Mouse (Mus musculus) cerebellum, adult 11 months (tissue): ENCODE results near the gene Umad1.

Experiments used
- DNase-seq: peaks from one replicate; pipeline ENCODE4 v3.0.0; 2022

The Umad1 gene

GRCm38 (mm10) chr6:8420187-8420503 lies 161.1 kb downstream of the Umad1 start:
- DNase-seq = no peak

GRCm38 (mm10) chr6:8421421-8421820 lies 162.3 kb downstream of the Umad1 start:
- DNase-seq = no peak

DNA sequence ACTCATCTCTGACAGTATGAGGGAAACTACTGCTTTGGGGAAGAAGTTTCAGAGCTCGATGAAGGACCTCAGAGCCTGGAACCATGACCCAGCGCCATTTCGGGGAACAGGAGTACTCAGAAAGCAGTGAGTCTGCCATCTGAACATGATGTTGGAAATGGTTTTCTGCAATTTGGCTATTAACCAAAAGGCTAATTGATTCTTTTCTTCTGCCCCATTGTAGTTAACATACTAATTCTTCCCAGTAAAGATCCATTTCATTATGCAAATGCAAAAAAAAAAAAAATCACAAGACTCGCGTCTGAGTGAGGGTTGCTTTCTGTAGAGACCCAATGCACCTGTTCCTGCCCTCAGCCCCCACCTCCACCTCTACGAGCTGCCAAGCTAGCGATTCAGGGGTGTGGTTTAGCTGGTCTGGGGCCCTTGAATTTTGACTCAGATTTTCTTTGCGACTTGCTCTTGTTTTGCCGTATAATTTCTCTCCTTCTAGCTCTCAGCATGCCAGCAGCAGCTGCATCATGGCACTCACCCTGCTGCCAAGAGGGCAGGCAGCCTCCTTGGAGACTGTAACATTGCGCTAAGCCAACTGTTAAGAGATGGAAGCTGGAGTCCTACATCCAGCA lies 163.0 kb downstream of the Umad1 start:
- peak; percentile 25 for DNase-seq

- DNase-seq = no peak
Measured at GRCm38 (mm10) chr6:8423142-8423541, 164.1 kb downstream of the Umad1 start.

GRCm38 (mm10) chr6:8427692-8428091 lies 168.6 kb downstream of the Umad1 start:
- DNase-seq = no peak

DNA sequence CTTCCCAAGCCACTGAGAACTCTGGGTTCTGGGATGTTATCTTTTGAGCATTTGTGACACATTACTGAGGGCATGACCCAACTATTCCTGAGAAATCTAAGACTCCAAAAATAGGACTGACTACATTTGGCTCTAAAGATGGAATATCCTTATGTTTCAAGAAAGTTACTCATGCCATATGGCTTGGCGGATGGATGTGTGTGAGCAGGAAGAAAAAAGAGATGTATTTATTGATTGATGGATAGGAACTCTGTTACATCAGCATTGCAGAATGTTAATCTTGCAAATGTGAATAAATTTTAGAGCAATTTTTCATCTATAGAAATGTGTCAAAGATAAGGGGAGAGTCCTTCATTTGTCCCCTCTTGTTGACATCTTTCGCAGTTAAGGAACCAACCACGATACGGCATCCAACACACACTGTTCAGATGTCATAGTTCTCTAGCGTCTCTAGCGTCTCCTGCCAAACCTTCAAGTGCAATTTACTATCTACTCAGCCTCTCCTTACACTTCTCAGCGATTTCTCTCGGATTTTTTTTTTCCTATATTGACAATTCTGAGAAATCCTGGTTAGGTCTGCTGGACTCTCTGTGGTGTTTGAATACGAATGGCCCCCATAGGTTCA lies 171.6 kb downstream of the Umad1 start:
- no peak for DNase-seq

- no peak for DNase-seq
Measured at GRCm38 (mm10) chr6:8433179-8433578, 174.1 kb downstream of the Umad1 start.

GRCm38 (mm10) chr6:8437937-8438336 lies 178.8 kb downstream of the Umad1 start:
- no peak for DNase-seq

DNA sequence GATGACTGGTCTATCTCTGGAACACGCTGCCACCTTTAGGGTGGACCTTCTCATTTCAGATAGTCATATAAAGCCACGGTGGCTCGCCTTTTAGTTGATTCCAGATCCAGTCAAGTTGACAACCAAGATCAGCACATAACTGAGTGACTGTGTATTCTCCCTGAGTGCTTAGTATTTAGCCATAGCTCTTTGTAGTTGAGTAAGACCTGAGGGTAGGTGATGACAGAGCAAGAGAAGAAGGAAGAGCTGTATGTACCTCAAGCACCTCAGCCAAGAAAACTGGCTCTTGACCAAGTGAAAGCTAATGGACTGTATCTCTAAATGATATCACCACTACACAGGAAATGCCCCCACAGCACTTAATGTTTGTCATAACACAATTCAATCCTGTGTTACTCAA lies 182.7 kb downstream of the Umad1 start:
- no peak for DNase-seq

- DNase-seq = no peak
Measured at GRCm38 (mm10) chr6:8446786-8447185, 187.7 kb downstream of the Umad1 start.

DNA sequence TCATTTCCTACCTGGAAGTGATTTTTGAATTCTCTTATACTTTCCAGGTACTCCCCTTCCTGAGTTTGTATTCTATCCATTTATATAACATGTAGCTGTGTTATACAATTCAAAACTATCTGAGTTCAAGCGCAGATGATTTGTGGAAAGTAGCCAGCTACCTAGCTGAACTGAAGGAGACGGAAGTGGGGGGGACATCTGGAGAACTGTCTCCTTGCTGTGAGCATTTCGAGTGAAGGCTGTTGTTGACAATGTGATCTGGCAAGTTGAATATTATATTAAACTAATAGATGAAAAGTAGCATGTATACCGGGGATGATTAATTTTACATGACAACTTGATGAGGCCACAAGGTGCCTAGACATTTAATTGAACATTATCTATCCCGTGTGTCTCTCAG lies 196.5 kb downstream of the Umad1 start:
- DNase-seq = peak; percentile 9

DNA sequence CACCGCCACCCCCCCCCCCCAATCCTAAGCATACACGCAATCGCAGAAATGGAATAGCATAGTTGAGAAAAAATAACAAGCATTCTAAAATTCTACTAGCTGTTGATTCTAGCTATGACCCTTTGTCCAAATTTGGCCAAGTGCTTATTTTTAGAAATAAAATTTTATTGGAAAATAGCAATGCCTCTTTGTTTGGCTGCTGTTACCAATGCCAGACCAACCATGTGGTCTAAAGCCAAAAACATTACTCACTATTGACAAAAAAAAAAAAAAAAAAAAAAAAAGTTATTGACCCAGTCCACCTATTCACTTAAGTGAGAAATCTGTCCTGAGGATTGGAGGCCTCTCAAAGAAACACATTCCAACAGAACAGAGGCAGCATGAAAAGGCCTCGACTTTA lies 199.5 kb downstream of the Umad1 start:
- no peak for DNase-seq

DNA sequence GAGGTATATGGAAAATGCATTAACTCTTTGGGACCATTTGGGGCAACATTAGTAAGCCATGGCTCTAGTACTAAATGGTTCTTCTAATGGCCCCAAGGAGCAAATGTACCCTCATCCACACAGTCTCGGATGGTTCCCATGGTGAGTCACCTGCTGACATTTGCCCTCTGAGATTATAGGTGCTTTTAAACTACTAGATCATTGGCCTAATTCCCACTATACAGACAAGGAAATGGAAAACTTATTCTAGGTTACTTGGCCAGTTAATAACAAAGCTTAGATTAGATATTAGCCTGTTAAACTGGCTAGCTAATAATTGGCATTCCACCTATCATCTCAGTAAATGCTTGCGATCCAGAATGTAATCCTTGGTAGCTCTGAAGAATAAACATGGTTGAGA lies 203.4 kb downstream of the Umad1 start:
- DNase-seq = no peak

GRCm38 (mm10) chr6:8465388-8465787 lies 206.3 kb downstream of the Umad1 start:
- DNase-seq = no peak

GRCm38 (mm10) chr6:8465985-8466384 lies 206.9 kb downstream of the Umad1 start:
- DNase-seq = no peak

DNA sequence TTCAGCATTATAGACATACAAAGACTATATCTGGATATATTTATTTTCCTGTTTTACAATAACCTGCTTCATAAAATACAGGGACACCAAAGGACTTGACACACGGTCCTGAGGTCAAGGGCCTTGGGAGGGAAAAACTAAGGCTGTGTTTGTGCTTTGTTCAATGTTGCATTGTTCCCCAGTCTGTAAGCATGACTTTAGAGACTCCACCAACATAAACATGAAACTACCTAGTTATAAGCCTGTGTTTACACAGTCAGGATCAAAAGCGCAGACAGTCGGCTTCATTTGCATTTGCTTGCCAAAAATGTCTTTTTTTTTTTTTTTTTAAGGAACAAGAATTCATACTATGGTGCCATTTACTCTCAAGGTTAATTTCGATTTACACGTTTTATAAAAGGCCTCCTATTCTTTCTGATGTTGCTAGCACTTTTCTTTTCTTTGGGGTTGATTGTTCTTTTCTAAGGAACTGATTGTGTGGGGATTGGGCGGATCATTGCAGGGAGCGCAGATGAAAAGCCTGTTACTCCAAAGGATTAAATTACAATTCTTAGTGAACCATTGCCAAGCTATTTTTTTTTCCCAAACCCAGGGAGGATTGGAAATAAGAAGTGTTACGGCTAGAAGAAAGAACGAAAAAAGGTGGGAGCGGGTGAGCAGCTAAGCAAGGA lies 208.7 kb downstream of the Umad1 start:
- DNase-seq = no peak

DNA sequence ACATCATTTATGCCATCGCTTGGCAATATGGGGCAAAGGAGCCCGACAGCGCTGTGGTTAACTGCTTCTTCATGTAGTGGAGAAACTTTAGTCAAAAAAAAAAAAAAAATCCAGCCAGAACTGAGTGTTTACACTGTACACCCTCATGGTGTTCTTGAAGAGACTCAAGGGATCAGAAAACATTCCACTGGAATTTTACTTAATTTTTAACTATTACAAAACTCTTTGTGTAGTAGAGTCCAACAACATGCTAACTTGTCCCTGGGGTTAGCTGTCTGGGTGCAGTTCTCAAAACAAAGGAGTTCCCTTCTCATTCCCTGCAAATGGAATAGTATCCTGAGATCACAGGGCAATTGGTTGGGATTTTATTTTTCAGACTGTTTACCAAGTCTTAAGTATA lies 210.8 kb downstream of the Umad1 start:
- DNase-seq = no peak

DNA sequence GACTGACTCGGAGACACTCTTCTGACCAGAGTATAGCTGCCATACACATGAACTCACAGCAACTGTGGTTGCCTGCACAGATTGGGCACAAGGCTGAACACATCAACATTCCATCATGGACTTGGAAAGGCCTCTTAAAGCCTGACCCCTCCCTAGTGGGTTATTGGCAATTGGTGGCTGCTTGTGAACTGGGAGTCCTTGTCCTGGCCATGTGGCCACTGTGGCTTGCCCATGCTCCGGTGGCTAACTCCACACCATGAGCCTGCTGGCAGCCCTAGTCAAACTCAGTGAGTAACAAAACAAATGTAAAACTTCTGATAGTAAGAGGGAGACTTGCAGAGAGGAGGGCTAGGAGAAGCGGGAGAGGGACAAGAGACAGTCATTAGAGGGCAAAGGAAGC lies 213.0 kb downstream of the Umad1 start:
- DNase-seq = no peak

DNA sequence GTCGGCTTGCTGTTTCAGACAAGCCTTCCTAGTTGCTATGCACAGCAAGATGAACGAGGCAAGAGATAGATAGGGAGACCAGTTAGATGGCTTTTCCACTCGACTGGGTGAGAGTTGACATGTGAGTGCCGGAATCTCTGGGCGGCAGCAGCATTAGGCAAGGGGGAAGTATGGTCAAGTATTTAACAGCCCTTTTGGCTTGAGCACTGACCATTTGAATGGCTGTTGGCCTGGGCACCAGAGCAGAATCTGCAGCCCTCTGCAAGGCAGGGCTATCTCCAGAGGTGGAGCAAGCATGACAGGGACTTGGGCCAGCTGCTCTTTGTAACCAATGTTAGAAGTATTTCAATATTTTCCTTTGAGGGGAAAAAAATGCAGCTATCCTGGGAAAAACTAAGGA lies 213.8 kb downstream of the Umad1 start:
- no peak for DNase-seq

DNA sequence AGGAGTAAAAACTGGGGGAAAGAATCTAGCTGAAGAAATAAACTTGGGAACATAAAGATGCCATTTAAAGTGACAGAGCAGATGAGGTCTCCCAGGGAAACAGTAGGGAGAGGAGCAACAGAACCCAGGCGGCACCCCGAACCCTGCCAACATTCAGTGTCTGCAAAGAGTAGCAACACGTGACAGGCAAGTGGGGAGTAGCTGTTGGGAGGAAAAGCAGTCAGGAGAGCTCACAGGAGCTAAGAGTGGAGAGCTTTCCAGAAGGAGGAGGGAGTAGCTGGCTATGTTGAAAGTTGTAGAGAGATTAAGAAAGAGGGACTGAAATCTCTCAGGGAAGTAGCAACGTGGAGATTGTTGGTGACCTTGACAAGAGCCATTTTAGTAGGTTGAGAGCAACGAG lies 214.4 kb downstream of the Umad1 start:
- DNase-seq = no peak

DNA sequence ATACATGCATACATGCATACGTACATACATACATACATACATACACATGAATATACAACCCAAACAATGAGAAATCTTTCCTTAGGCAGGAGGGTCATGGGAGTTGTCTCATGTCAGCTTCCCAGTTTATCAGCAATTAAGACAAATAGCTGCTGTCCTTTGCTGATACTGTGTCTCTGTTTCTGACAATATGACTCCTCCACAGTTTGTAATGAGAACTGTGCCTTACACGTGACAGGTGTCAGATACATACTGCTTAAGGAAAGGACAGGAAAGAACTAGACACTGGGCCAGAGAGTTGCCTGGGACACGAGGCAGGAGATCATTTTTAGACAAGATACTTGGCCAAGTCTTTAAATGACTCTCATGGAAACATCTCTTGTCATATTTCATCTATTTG lies 215.2 kb downstream of the Umad1 start:
- DNase-seq = no peak

DNA sequence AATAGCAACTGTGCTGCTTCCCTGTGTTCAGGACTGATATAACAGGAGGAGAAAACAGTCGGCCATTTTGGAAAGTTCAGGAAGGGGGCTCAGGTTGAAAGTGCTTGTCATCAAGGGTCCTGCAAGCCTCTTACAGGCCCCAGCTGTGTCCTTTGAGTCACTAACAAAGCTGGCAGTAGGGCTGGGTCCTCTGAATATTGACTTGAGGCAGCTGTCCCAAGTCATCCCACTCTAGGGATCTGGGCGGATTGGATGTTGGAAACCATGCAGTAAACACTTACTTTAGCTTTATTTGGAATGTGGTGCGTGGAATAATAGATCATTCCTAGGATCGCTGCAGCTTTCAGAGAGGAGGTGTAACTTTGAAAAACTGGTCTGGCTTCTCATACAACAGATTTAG lies 215.7 kb downstream of the Umad1 start:
- DNase-seq = no peak

DNA sequence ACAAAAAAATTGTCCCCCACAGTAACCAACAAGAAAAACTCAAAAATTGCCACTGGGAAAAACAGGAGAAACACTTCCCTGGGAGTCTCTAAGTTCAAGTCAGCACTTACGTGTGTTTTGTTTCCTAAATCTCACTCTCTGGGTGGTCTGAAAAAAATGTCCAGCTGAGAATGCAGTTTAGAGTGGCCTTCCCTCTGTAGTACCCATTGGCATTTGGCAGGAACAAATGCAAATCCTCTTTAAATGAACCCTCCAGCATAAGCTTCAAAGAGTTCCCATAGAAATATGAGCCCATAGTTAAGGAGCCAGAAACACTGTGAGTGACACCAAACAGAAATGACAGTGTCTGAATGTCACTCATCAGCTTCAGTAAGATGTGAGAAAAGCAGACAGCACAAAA lies 220.1 kb downstream of the Umad1 start:
- DNase-seq = no peak

- no peak for DNase-seq
Measured at GRCm38 (mm10) chr6:8484437-8485275, 225.6 kb downstream of the Umad1 start.
